Mouse (Mus musculus) natural killer cell, adult 2 months (primary cell): ENCODE results near the gene Ppox.

Experiments used
- DNase-seq, 2 experiments: peaks; one replicate each; pipeline ENCODE4 v3.0.0; 2022; ENCODE audit warnings: low spot score in 2 of 2

Gene Ppox

DNA sequence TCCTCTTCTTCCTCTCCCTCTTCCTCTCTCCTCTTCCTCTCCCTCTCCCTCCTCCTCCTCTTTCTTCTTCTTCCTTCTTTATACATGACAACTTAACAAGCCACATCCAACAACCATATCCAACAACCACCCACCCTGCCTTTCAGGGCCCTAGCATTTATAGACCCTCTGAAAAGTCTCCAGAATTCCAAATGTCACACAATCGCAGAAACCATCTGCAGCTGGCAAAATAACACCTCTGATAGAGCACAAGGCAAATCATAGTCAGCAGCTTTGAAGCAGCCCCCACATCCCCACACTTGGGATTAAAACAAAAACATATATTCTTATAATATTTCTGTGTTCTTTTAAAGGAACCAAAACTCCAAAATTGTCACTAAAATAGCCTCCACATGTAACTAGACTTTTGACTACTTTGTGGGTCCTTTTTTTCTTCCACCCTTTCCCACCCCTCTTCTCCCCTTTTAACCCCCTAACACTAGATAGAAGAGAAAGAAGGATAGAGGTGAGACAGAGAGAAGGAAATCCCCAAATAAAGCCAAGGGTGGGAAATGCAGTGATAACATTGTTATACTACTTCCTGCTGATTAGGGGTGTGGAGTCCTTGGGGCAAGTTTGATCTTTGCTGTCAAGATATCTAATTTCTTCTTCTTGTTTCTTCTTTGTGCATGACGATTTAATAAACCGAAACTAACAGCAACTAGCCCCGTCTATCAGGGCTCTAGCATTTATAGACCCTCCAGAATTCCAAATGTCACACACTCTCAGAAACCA, 14.8 kb downstream of the Ppox start:
- DNase-seq = no peak

- no peak for DNase-seq
These were observed 17.1 kb downstream of the Ppox start for GRCm38 (mm10) chr1:171263666-171264461.

DNA sequence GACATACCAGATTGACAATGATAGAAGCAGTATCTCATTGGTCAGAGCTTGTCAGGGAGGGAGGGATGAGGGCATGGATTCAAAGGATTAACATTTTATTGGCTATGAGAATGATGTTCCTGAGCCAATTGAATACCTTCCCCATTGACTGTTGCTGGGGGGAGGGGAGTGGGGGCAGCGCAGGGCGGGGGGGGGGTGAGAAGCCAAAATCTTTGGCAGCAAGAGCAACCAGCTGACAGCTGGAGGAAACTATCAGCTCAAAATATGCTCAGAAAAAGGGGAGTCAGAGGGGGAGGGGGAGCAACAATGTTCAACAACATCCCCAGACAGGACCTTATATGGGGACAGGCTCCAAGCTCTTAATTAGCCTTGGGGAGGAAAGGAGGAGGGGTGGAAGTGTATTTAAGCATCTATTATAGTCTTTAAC, 17.8 kb downstream of the Ppox start:
- no peak for DNase-seq

GRCm38 (mm10) chr1:171262594-171263130, 18.3 kb downstream of the Ppox start:
- no peak for DNase-seq

DNA sequence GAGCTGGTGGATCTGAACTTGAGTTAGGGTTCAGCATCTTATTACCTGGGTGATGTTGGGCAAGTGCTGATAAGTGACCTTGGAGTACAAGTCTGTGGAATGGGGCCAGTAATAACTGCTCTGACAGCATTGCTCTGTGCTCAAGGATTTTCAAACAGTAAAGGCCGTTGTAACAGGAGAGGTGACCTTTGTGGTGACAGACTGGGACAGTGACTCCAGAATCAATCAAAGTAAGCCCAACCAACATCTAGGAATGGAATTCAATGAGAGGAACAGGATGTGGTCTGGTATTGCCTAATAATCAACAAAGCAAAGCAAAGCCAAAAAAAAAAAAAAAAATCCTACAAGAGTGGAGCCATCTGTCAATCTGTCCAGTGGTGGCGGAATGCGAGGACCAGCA, 20.7 kb downstream of the Ppox start:
- no peak for DNase-seq

- no peak for DNase-seq
These were observed 22.1 kb downstream of the Ppox start for GRCm38 (mm10) chr1:171258921-171259320.

- DNase-seq = no peak
These were observed 23.2 kb downstream of the Ppox start for GRCm38 (mm10) chr1:171257781-171258180.

GRCm38 (mm10) chr1:171256937-171257548, 23.9 kb downstream of the Ppox start:
- DNase-seq = peak; percentile 50 to 69

- DNase-seq = no peak
These were observed 24.7 kb downstream of the Ppox start for GRCm38 (mm10) chr1:171256095-171256818.

- no peak for DNase-seq
These were observed 28.6 kb downstream of the Ppox start for GRCm38 (mm10) chr1:171252415-171252814.

GRCm38 (mm10) chr1:171251594-171252324, 29.2 kb downstream of the Ppox start:
- DNase-seq = no peak

DNA sequence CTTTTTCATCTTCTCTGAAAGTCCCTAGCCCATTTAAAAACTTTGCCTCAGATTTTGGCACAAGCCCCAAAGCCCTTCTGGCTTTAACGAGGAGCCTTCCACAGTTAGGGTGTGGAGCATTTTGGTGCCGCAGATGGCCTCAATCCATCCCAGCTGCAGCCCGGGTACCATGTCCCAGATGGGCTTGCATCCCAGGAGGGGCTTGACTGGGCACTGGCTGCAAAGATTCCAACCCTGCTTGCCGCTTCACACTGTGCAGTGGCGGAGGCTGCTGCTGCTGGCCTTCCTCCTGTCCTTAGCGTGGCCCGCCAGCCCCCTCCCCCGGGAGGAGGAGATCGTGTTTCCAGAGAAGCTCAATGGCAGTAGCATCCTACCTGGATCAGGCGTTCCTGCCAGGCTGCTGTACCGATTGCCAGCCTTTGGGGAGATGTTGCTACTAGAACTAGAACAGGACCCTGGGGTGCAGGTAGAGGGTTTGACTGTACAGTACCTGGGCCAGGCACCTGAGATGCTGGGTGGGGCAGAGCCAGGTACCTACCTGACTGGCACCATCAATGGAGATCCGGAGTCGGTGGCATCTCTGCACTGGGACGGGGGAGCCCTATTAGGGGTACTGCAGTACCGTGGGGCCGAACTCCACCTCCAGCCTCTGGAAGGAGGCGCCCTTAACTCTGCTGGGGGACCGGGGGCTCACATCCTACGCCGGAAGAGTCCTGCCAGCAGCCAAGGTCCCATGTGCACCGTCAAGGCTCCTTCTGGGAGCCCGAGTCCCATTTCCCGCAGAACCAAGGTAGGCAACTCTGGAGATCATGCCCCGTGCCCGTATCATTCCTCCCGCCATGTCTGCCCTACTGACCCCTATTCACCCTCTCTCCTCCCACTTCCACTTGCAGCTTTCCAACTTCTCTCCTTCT, 30.0 kb downstream of the Ppox start, which contains the start of gene Ndufs2:
TSS of gene Ndufs2 (minus strand) at position 709 of the 914 bp plus-strand sequence.
- no peak for DNase-seq

DNA sequence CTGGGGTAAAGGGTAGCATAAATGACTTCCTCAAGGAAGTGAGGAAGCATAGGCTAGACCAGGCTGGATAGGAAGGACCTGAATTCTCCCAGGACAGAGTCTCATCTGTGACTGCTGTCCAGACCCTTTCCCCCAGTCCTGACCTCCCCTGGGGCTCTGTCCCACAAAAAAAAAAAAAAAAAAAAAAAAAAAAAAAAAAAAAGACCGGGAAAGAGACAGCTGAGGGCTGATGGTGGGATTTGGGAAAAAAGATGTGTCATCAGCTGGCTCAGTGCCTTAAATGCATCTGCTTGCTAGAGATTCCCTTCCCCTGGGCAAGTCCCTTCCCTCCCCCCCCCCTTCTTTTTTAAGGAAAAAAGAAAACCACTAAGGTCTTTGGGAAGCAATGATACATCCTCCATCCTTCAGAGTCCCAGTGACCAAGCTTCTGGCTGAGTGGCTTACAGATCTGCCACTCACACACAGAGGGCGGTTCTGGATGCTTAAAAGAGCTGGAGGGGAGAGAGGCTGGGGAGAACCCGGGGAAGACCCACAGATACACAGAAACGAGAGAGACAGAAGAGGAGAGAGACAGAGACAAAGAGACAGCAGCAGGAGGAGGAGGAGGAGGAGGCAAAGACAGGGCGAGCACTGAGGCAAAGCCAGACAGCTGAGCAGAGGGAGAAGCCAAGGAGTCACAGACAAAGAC, 30.9 kb downstream of the Ppox start, which contains the start of gene Adamts4:
TSS of gene Adamts4 (plus strand) at position 509 of the 688 bp plus-strand sequence.
- DNase-seq = no peak

- DNase-seq = no peak
These were observed 32.4 kb downstream of the Ppox start for GRCm38 (mm10) chr1:171248386-171249226.

DNA sequence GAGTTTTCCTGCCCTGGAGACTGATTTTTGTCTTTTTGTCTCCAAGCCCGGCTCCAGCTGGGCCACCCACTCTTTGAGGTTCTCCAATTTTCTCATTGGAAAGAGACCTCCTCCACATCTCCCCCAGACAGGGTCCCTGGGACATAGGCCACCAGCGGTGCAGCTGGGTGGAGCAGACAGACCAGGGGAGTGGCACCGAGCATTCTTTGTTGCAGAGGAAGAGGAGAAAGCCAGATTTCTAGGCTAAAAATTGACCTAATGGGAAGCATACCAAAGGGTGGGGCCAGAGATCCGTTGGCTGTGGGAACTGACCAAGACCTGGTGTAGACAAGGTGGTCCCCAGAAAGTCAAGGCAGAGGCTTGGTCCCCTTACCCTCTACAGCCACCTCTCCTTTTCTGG, 33.1 kb downstream of the Ppox start:
- no peak for DNase-seq

GRCm38 (mm10) chr1:171247453-171247841, 33.5 kb downstream of the Ppox start:
- DNase-seq = no peak

DNA sequence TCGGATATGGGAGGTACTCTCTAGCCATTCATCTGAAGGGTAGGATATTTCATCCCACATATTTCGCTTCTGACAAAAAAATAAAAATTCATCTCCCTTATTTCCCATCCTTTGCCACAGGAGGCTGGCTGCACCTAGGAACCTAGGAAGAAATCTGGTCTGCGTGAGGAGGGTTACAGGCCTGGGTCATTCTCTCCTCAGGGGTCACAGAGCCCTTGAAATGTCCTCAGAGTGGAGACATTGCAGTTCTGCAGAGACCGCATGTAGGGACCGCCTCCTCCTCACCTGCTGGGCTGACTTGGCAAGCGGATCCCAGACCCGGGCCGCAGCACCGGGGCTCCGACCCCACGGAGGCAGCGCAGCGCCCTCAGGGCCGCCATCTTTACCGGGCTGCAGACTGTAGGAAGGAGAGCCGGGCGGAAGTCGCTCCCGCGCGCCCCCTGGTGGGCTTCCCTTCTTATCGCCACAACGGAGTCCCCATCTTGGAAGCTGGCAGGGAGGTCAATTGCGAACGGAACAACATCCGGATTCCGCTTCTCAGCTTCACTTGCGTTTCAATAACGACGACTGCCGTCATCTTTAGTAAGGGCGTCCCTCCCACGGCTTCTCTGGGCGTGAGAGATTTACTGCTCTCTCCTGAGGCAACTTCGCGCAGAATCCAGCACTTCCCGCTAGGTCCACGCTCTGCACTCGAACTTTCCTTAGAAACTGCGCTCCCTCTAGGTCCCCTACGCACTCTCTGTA, 34.1 kb downstream of the Ppox start:
- peak; percentile 95 to 97 for DNase-seq
